ENCODE assay signal across 21 mouse cellular contexts in the genomic region with DNA sequence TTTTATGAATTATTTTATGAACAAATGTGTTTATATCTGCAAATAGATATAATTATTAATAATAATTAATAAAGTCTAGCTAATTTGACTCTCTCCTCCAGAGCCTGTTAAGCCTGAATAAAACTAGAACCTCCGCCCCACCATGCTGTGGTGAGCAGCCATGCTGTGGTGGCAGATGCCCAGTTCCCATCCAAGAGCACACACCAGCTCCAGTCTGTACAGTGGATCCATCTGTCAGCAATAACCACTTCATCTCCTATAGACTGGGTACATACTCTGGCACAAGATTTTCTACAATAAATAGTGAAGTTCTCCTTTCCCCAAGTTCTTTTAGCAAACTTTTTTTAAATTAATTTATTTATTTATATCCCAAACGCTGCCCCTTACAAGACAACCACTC. TPM values are rescaled to one million over a fixed set of nuclear protein-coding genes. Genes with fewer than 3 reads are reported as not detected.
DNase-seq lines count a peak whose midpoint lies in the region; ATAC-seq lines count a peak whose summit lies in the region.
"Had no signal": no experiment of that assay in that cellular context is flagged by ENCODE, and none has a peak within 500 bp of the region (broad histone marks: within the 10 kb centered on the region; RNA-seq: fewer than 3 reads in every experiment).

No protein-coding gene starts in this region.

- no peak overlapping the region for H3K4me2 ChIP-seq in heart, embryonic 11.5 days
- H3K4me2 ChIP-seq in hindbrain, embryonic 11.5 days (replicated peaks; ENCODE audit: low read depth, low read length) = no peak overlapping the region
- H3K4me2 ChIP-seq in hindbrain, embryonic 13.5 days = no peak overlapping the region
- H3K4me2 ChIP-seq in hindbrain, embryonic 16.5 days (ENCODE audit: low read length) = no peak overlapping the region
- no peak overlapping the region for H3K4me2 ChIP-seq in hindbrain, embryonic 14.5 days (replicated peaks)

- no peaks in the 10 kb centered on the region for H3K36me3 ChIP-seq in heart, embryonic 11.5 days (ENCODE audit: control insufficient read depth, insufficient read depth, low read length)
- no peaks in the 10 kb centered on the region for H3K36me3 ChIP-seq in hindbrain, embryonic 11.5 days (ENCODE audit: control insufficient read depth, insufficient read depth, low read length)
- no peaks in the 10 kb centered on the region for H3K36me3 ChIP-seq in hindbrain, embryonic 13.5 days
- H3K36me3 ChIP-seq in hindbrain, embryonic 16.5 days (ENCODE audit: control insufficient read depth, insufficient read depth, low read length) = no peaks in the 10 kb centered on the region
- no peaks in the 10 kb centered on the region for H3K36me3 ChIP-seq in hindbrain, embryonic 14.5 days (replicated peaks; ENCODE audit: control insufficient read depth, insufficient read depth)
- H3K36me3 ChIP-seq: G1E had no signal

- H3K9me3 ChIP-seq in heart, embryonic 11.5 days (replicated peaks; ENCODE audit: control insufficient read depth, low read length) = no peaks in the 10 kb centered on the region
- H3K9me3 ChIP-seq in hindbrain, embryonic 11.5 days (ENCODE audit: control insufficient read depth, low read length) = no peaks in the 10 kb centered on the region
- H3K9me3 ChIP-seq in hindbrain, embryonic 13.5 days = no peaks in the 10 kb centered on the region
- H3K9me3 ChIP-seq in hindbrain, embryonic 16.5 days (ENCODE audit: control insufficient read depth, low read length) = no peaks in the 10 kb centered on the region
- no peaks in the 10 kb centered on the region for H3K9me3 ChIP-seq in hindbrain, embryonic 14.5 days (ENCODE audit: control insufficient read depth, low read length)

- ATAC-seq in heart, embryonic 11.5 days (replicated peaks; ENCODE audit: insufficient number of reproducible peaks, low FRiP score, low TSS enrichment) = no peak
- ATAC-seq in hindbrain, embryonic 11.5 days (ENCODE audit: low FRiP score) = peak; percentile 55; the same call in 1 of the 2 replicates
- no peak for ATAC-seq in hindbrain, embryonic 13.5 days (ENCODE audit: low FRiP score)
- ATAC-seq in hindbrain, embryonic 16.5 days = peak; percentile 73; the same call in 1 of the 2 replicates
- no peak for ATAC-seq in hindbrain, embryonic 14.5 days (ENCODE audit: low FRiP score)
- ATAC-seq: activated CD4-positive, CD25-positive, alpha-beta regulatory T cell, adult 4 months; CD4-positive, CD25-positive, alpha-beta regulatory T cell, adult 4 months; Patski had no signal

- H3K4me3 ChIP-seq in heart, embryonic 11.5 days (ENCODE audit: low read depth, low read length) = no peak overlapping the region
- H3K4me3 ChIP-seq in hindbrain, embryonic 11.5 days (ENCODE audit: low read depth, low read length) = no peak overlapping the region
- no peak overlapping the region for H3K4me3 ChIP-seq in hindbrain, embryonic 13.5 days
- no peak overlapping the region for H3K4me3 ChIP-seq in hindbrain, embryonic 16.5 days (ENCODE audit: low read length)
- no peak overlapping the region for H3K4me3 ChIP-seq in hindbrain, embryonic 14.5 days (replicated peaks; ENCODE audit: low read length)

- peaks cover 2% of the 10 kb centered on the region; the same call in 1 of the 2 replicates for H3K4me1 ChIP-seq in heart, embryonic 11.5 days (ENCODE audit: control insufficient read depth, insufficient read depth, low read length)
- H3K4me1 ChIP-seq in hindbrain, embryonic 11.5 days (replicated peaks; ENCODE audit: control insufficient read depth, insufficient read depth, low read length) = no peaks in the 10 kb centered on the region
- H3K4me1 ChIP-seq in hindbrain, embryonic 13.5 days (replicated peaks) = peaks cover 8% of the 10 kb centered on the region; the same call in 1 of the 2 replicates
- H3K4me1 ChIP-seq in hindbrain, embryonic 16.5 days (ENCODE audit: control insufficient read depth, insufficient read depth, low read depth, low read length) = no peaks in the 10 kb centered on the region
- H3K4me1 ChIP-seq in hindbrain, embryonic 14.5 days (replicated peaks; ENCODE audit: control insufficient read depth, insufficient read depth, low read length) = no peaks in the 10 kb centered on the region

- 85% methylated on average over 2 of the region's 2 CpGs for WGBS in heart, embryonic 11.5 days (ENCODE audit: insufficient replicate concordance)
- WGBS in hindbrain, embryonic 11.5 days = 88% methylated on average over 2 of the region's 2 CpGs
- 93% methylated on average over 2 of the region's 2 CpGs for WGBS in hindbrain, embryonic 13.5 days
- WGBS in hindbrain, embryonic 16.5 days = 92% methylated on average over 2 of the region's 2 CpGs
- 92% methylated on average over 2 of the region's 2 CpGs for WGBS in hindbrain, embryonic 14.5 days

- H3K9ac ChIP-seq in heart, embryonic 11.5 days (ENCODE audit: low read depth, low read length) = no peak overlapping the region
- no peak overlapping the region for H3K9ac ChIP-seq in hindbrain, embryonic 11.5 days (ENCODE audit: low read depth, low read length)
- no peak overlapping the region for H3K9ac ChIP-seq in hindbrain, embryonic 13.5 days
- H3K9ac ChIP-seq in hindbrain, embryonic 16.5 days (ENCODE audit: low read depth, low read length) = no peak overlapping the region
- H3K9ac ChIP-seq in hindbrain, embryonic 14.5 days = no peak overlapping the region

- H3K27ac ChIP-seq in heart, embryonic 11.5 days (ENCODE audit: low read depth, low read length) = no peak overlapping the region
- H3K27ac ChIP-seq in hindbrain, embryonic 11.5 days (ENCODE audit: low read depth, low read length) = no peak overlapping the region
- no peak overlapping the region for H3K27ac ChIP-seq in hindbrain, embryonic 13.5 days
- no peak overlapping the region for H3K27ac ChIP-seq in hindbrain, embryonic 16.5 days (ENCODE audit: low read depth, low read length)
- no peak overlapping the region for H3K27ac ChIP-seq in hindbrain, embryonic 14.5 days

- peak; percentile 5 for DNase-seq in heart, adult 11 months
- no peak for DNase-seq in hindbrain, embryonic 11.5 days (ENCODE audit: low spot score)
- DNase-seq in hindbrain, embryonic 14.5 days (ENCODE audit: low spot score) = no peak
- DNase-seq: adrenal gland, adult 2 months; adrenal gland, adult 8-10 months; adrenal gland, postnatal 25 days; adrenal gland, postnatal 36 days; B cell, adult 2 months; cerebellum, adult 11 months; cerebellum, adult 11-12 months; cerebellum, adult 18-20 months had no signal

- H3K27me3 ChIP-seq in heart, embryonic 11.5 days (ENCODE audit: control insufficient read depth, insufficient read depth, low read length) = no peaks in the 10 kb centered on the region
- H3K27me3 ChIP-seq in hindbrain, embryonic 11.5 days (ENCODE audit: control insufficient read depth, insufficient read depth, low read length) = no peaks in the 10 kb centered on the region
- no peaks in the 10 kb centered on the region for H3K27me3 ChIP-seq in hindbrain, embryonic 13.5 days
- no peaks in the 10 kb centered on the region for H3K27me3 ChIP-seq in hindbrain, embryonic 16.5 days (replicated peaks; ENCODE audit: control insufficient read depth, insufficient read depth, low read length)
- no peaks in the 10 kb centered on the region for H3K27me3 ChIP-seq in hindbrain, embryonic 14.5 days (ENCODE audit: control insufficient read depth, insufficient read depth, low read length)
- H3K27me3 ChIP-seq: CH12.LX had no signal

RNA-seq across cellular contexts. Expression of a gene that starts 10.7 kb away (rescaled TPM):
- polyA plus RNA-seq in heart, embryonic 11.5 days (2014; fragmentation: Nextera tagmentation; extraction: Ambion mirVana) = not detected in 2 replicates
- polyA plus RNA-seq in hindbrain, embryonic 11.5 days (2014; fragmentation: Nextera tagmentation; extraction: Ambion mirVana) = not detected in 2 replicates
- not detected in 2 replicates for polyA plus RNA-seq in hindbrain, embryonic 13.5 days (2015; fragmentation: Nextera tagmentation; extraction: Ambion mirVana)
- not detected in 2 replicates for polyA plus RNA-seq in hindbrain, embryonic 16.5 days (2015; fragmentation: Nextera tagmentation; extraction: Ambion mirVana)
- not detected in 2 replicates for polyA plus RNA-seq in hindbrain, embryonic 14.5 days (2014; fragmentation: Nextera tagmentation; extraction: Ambion mirVana)
- polyA plus RNA-seq: activated CD4-positive, CD25-positive, alpha-beta regulatory T cell, adult 4 months; adrenal gland, adult 2 months; brain, embryonic 14.5 days; C2C12; CD4-positive, CD25-positive, alpha-beta regulatory T cell, adult 4 months; G1E; Patski had no signal

Comparison
In these comparisons a context has a peak if more than half of its experiments do, and no peak if none do; other contexts are left out.
1. ATAC-seq: peak in hindbrain, embryonic 11.5 days (single experiment) and hindbrain, embryonic 16.5 days (single experiment); none in heart, embryonic 11.5 days (single experiment), hindbrain, embryonic 13.5 days (single experiment) and hindbrain, embryonic 14.5 days (single experiment).